Mouse (Mus musculus): ENCODE measurements around the gene Fkbp11.
A peak's percentile ranks its signal among the peaks of the same experiment; 100 is the strongest.
"Not testable (repeated sequence)": the region's sequence is repeated elsewhere in the genome, so short reads cannot be mapped to it uniquely, and the experiment has no call there.

The Fkbp11 gene

GRCm38 (mm10) chr15:98727443-98728321 is at the start of gene Fkbp11:
Gene Fkbp11 (minus strand): TSS chr15:98728198.
- no peak for DNase-seq (ENCODE audit: low read depth)

- no peak for DNase-seq (ENCODE audit: low read depth)
Observed at GRCm38 (mm10) chr15:98777762-98778161, 49.8 kb upstream of the Fkbp11 start, which contains the start of gene Wnt10b. Gene Wnt10b (minus strand): TSS chr15:98778150.

- no peak for DNase-seq (ENCODE audit: low read depth)
Observed at GRCm38 (mm10) chr15:98777005-98777616, 49.1 kb upstream of the Fkbp11 start.

GRCm38 (mm10) chr15:98776280-98777004 is 48.4 kb upstream of the Fkbp11 start:
- DNase-seq (ENCODE audit: low read depth): no peak

- no peak for DNase-seq (ENCODE audit: low read depth)
Observed at GRCm38 (mm10) chr15:98775533-98775932, 47.5 kb upstream of the Fkbp11 start.

GRCm38 (mm10) chr15:98774096-98774495 is 46.1 kb upstream of the Fkbp11 start:
- DNase-seq (ENCODE audit: low read depth): no peak

- no peak for DNase-seq (ENCODE audit: low read depth)
Observed at GRCm38 (mm10) chr15:98772511-98773211, 44.7 kb upstream of the Fkbp11 start.

- DNase-seq (ENCODE audit: low read depth): no peak
Observed at GRCm38 (mm10) chr15:98771813-98772425, 43.9 kb upstream of the Fkbp11 start.

GRCm38 (mm10) chr15:98768259-98768658 is 40.3 kb upstream of the Fkbp11 start:
- DNase-seq (ENCODE audit: low read depth): no peak

- DNase-seq (ENCODE audit: low read depth): no peak
Observed at GRCm38 (mm10) chr15:98765929-98766328, 37.9 kb upstream of the Fkbp11 start.

- DNase-seq (ENCODE audit: low read depth): peak; percentile 87
Observed at GRCm38 (mm10) chr15:98762670-98763529, 34.9 kb upstream of the Fkbp11 start, which contains the start of gene Arf3. Gene Arf3 (minus strand): TSS chr15:98763214.

- peak; percentile 62 for DNase-seq (ENCODE audit: low read depth)
Observed at GRCm38 (mm10) chr15:98762201-98762621, 34.2 kb upstream of the Fkbp11 start.

GRCm38 (mm10) chr15:98754125-98754524 is 26.1 kb upstream of the Fkbp11 start:
- no peak for DNase-seq (ENCODE audit: low read depth)

- DNase-seq (ENCODE audit: low read depth): no peak
Observed at GRCm38 (mm10) chr15:98753021-98753423, 25.0 kb upstream of the Fkbp11 start.

- no peak for DNase-seq (ENCODE audit: low read depth)
Observed at GRCm38 (mm10) chr15:98749093-98749492, 21.1 kb upstream of the Fkbp11 start.

GRCm38 (mm10) chr15:98747296-98747695 is 19.3 kb upstream of the Fkbp11 start:
- no peak for DNase-seq (ENCODE audit: low read depth)

GRCm38 (mm10) chr15:98746344-98746965 is 18.5 kb upstream of the Fkbp11 start:
- no peak for DNase-seq (ENCODE audit: low read depth)

GRCm38 (mm10) chr15:98743863-98744262 is 15.9 kb upstream of the Fkbp11 start:
- DNase-seq (ENCODE audit: low read depth): not testable (repeated sequence)

GRCm38 (mm10) chr15:98742766-98743428 is 14.9 kb upstream of the Fkbp11 start:
- no peak for DNase-seq (ENCODE audit: low read depth)
